9 mouse cellular contexts compared by ENCODE assay signal in genomic region chr17:56470571-56470970, GRCm38 (mm10). TPM values are rescaled to one million over a fixed set of nuclear protein-coding genes. Genes with fewer than 3 reads are reported as not detected.
A peak's percentile ranks its signal among the peaks of the same experiment; 100 is the strongest.
DNase-seq lines count a peak whose midpoint lies in the region; ATAC-seq lines count a peak whose summit lies in the region.
"Had no signal": no experiment of that assay in that cellular context is flagged by ENCODE, and none has a peak within 500 bp of the region (broad histone marks: within the 10 kb centered on the region; RNA-seq: fewer than 3 reads in every experiment).

No protein-coding gene starts in this region.

- WGBS in heart, embryonic 11.5 days (ENCODE audit: insufficient replicate concordance), result 18% methylated on average over 10 of the region's 10 CpGs
- WGBS in hindbrain, embryonic 15.5 days, result 17% methylated on average over 10 of the region's 10 CpGs
- WGBS in midbrain, embryonic 12.5 days, result 31% methylated on average over 10 of the region's 10 CpGs

- DNase-seq in heart, adult 9 months (ENCODE audit: low spot score in 2 of 2), result no peak
- DNase-seq in cerebellum, postnatal 10 days, result peak; percentile 64 to 71
- no peak for DNase-seq in right cerebral cortex, adult 18-20 months
- DNase-seq in layer of hippocampus, adult 9-11 months, result no peak
- DNase-seq in adrenal gland, adult 2 months, result no peak

- no peaks in the 10 kb centered on the region for H3K9me3 ChIP-seq in heart, embryonic 11.5 days (replicated peaks; ENCODE audit: control insufficient read depth, low read length)
- no peaks in the 10 kb centered on the region for H3K9me3 ChIP-seq in hindbrain, embryonic 15.5 days
- H3K9me3 ChIP-seq in midbrain, embryonic 12.5 days, result no peaks in the 10 kb centered on the region

- peaks cover 58% of the 10 kb centered on the region for H3K4me1 ChIP-seq in heart, embryonic 11.5 days (ENCODE audit: control insufficient read depth, insufficient read depth, low read length)
- H3K4me1 ChIP-seq in hindbrain, embryonic 15.5 days (replicated peaks), result peaks cover 89% of the 10 kb centered on the region
- H3K4me1 ChIP-seq in midbrain, embryonic 12.5 days, result peaks cover 94% of the 10 kb centered on the region

- peak overlapping the region; percentile 67 for H3K4me2 ChIP-seq in heart, embryonic 11.5 days
- peak overlapping the region; percentile 52 for H3K4me2 ChIP-seq in hindbrain, embryonic 15.5 days
- peak overlapping the region; percentile 45 for H3K4me2 ChIP-seq in midbrain, embryonic 12.5 days (replicated peaks)

- 0 out of 2 replicates have a peak, but pooled peaks cover 2% of the 10 kb centered on the region for H3K36me3 ChIP-seq in heart, embryonic 11.5 days (ENCODE audit: control insufficient read depth, insufficient read depth, low read length)
- no peaks in the 10 kb centered on the region for H3K36me3 ChIP-seq in hindbrain, embryonic 15.5 days
- H3K36me3 ChIP-seq in midbrain, embryonic 12.5 days, result peaks cover 14% of the 10 kb centered on the region; the same call in 1 of the 2 replicates

- no peak for ATAC-seq in heart, embryonic 11.5 days (replicated peaks; ENCODE audit: insufficient number of reproducible peaks, low FRiP score, low TSS enrichment)
- no peak for ATAC-seq in hindbrain, embryonic 15.5 days (ENCODE audit: low FRiP score, low read depth)
- ATAC-seq in midbrain, embryonic 12.5 days (ENCODE audit: low FRiP score, low read depth), result no peak

- peaks cover 39% of the 10 kb centered on the region for H3K27me3 ChIP-seq in heart, embryonic 11.5 days (ENCODE audit: control insufficient read depth, insufficient read depth, low read length)
- no peaks in the 10 kb centered on the region for H3K27me3 ChIP-seq in hindbrain, embryonic 15.5 days
- peaks cover 30% of the 10 kb centered on the region for H3K27me3 ChIP-seq in midbrain, embryonic 12.5 days
- H3K27me3 ChIP-seq: CH12.LX had no signal

- peak overlapping the region; percentile 66; the same call in 1 of the 2 replicates for H3K9ac ChIP-seq in heart, embryonic 11.5 days (ENCODE audit: low read depth, low read length)
- 0 out of 2 replicates have a peak overlapping the region, but pooled peaks have one; percentile 2 for H3K9ac ChIP-seq in hindbrain, embryonic 15.5 days
- 0 out of 2 replicates have a peak overlapping the region, but pooled peaks have one; percentile 4 for H3K9ac ChIP-seq in midbrain, embryonic 12.5 days (replicated peaks)

- H3K27ac ChIP-seq in heart, embryonic 11.5 days (ENCODE audit: low read depth, low read length), result no peak overlapping the region
- H3K27ac ChIP-seq in hindbrain, embryonic 15.5 days (replicated peaks), result 0 out of 2 replicates have a peak overlapping the region, but pooled peaks have one; percentile 18
- 0 out of 2 replicates have a peak overlapping the region, but pooled peaks have one; percentile 49 for H3K27ac ChIP-seq in midbrain, embryonic 12.5 days (replicated peaks)

- H3K4me3 ChIP-seq in heart, embryonic 11.5 days (ENCODE audit: low read depth, low read length), result peak overlapping the region; percentile 41
- H3K4me3 ChIP-seq in hindbrain, embryonic 15.5 days, result no peak overlapping the region
- H3K4me3 ChIP-seq in midbrain, embryonic 12.5 days, result no peak overlapping the region; the same call in 1 of the 2 replicates

RNA-seq across cellular contexts. Expression of gene Ptprs, which starts 5.7 kb away (rescaled TPM):
- polyA plus RNA-seq in heart, embryonic 11.5 days (2014; fragmentation: Nextera tagmentation; extraction: Ambion mirVana), result 53.0 and 58.1 TPM in 2 replicates
- polyA plus RNA-seq in hindbrain, embryonic 15.5 days (2015; fragmentation: Nextera tagmentation; extraction: Ambion mirVana), result 277 and 302 TPM in 2 replicates
- 290 and 332 TPM in 2 replicates for polyA plus RNA-seq in midbrain, embryonic 12.5 days (2016; fragmentation: Nextera tagmentation; extraction: Ambion mirVana)
- total RNA-seq in adrenal gland, adult 2 months (2021), result 100 to 1,000 TPM; 149 to 249 TPM
- 573 and 605 TPM in 2 replicates for polyA plus RNA-seq in adrenal gland, adult 2 months (2012; rRNA removed)

RNA-seq across cellular contexts. Expression of gene Znrf4, which starts 41.7 kb away (rescaled TPM):
- polyA plus RNA-seq in heart, embryonic 11.5 days (2014; fragmentation: Nextera tagmentation; extraction: Ambion mirVana), result not detected in 2 replicates
- 0.17 TPM in 1 of 2 replicates, not detected in the other for polyA plus RNA-seq in hindbrain, embryonic 15.5 days (2015; fragmentation: Nextera tagmentation; extraction: Ambion mirVana)
- polyA plus RNA-seq in midbrain, embryonic 12.5 days (2016; fragmentation: Nextera tagmentation; extraction: Ambion mirVana), result not detected in 2 replicates
- total RNA-seq in adrenal gland, adult 2 months (2021), result not detected
- not detected in 2 replicates for polyA plus RNA-seq in adrenal gland, adult 2 months (2012; rRNA removed)
- total RNA-seq: CH12.LX had no signal

Comparison
In these comparisons a context has a peak if more than half of its experiments do, and no peak if none do; other contexts are left out.
1. H3K9ac ChIP-seq: peak in every context shown above with its lines; median percentile 66 in heart, embryonic 11.5 days; 4 in midbrain, embryonic 12.5 days; 2 in hindbrain, embryonic 15.5 days.
2. DNase-seq: peak in cerebellum, postnatal 10 days (2 of 2); none in heart, adult 9 months (0 of 2), right cerebral cortex, adult 18-20 months (single experiment), layer of hippocampus, adult 9-11 months (single experiment) and adrenal gland, adult 2 months (single experiment).
3. Peak in every context shown above with its lines, with median percentiles within 50 percentile points of each other: H3K4me2 ChIP-seq.